Mouse (Mus musculus): ENCODE results near the gene Krt14. TPM values are rescaled to one million over a fixed set of nuclear protein-coding genes. Genes with fewer than 3 reads are reported as not detected.
A peak's percentile ranks its signal among the peaks of the same experiment; 100 is the strongest.

The Krt14 gene
- polyA plus RNA-seq, 1 experiment from 2014 or later, result 30.7 TPM

DNA sequence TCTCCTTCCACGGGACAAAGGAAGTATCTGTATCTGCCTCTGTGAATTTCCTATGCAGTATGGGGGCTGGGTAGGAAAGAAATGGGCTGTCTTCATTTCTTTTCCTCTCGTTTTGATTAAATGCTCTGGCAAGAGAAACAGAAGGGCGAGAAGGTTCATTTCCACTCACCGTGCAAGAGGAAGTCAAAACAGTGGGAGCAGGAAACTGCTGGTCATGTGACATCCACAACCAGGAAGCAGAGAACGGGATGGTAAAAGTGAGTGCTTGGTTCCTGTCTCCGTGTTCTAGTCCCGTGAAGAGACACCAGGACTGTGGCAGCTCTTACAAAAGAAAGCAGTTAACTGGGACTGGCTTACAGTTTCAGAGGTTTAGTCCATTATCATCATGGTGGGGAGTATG lies 25.6 kb downstream of the Krt14 start:
- no peak overlapping the region for H3K4me3 ChIP-seq (ENCODE audit: low read depth, low read length)
- no peaks in the 10 kb centered on the region for H3K9me3 ChIP-seq (replicated peaks; ENCODE audit: control insufficient read depth, low read length)
- no peak for DNase-seq (ENCODE audit: low spot score)
- 77% methylated on average over 7 of the region's 7 CpGs for WGBS
- no peaks in the 10 kb centered on the region for H3K27me3 ChIP-seq (ENCODE audit: control insufficient read depth, insufficient read depth, low read length)
- H3K4me1 ChIP-seq (ENCODE audit: control insufficient read depth, insufficient read depth, low read length), result no peaks in the 10 kb centered on the region
- no peak overlapping the region for H3K4me2 ChIP-seq (ENCODE audit: low read depth, low read length)
- no peak overlapping the region for H3K27ac ChIP-seq (replicated peaks; ENCODE audit: low read depth, low read length)
- no peaks in the 10 kb centered on the region for H3K36me3 ChIP-seq (replicated peaks; ENCODE audit: control insufficient read depth, insufficient read depth, low read depth, low read length)
- no peak for ATAC-seq (replicated peaks; ENCODE audit: insufficient number of reproducible peaks, low FRiP score, low TSS enrichment, low read depth)
- H3K9ac ChIP-seq (replicated peaks; ENCODE audit: low read length), result no peak overlapping the region

DNA sequence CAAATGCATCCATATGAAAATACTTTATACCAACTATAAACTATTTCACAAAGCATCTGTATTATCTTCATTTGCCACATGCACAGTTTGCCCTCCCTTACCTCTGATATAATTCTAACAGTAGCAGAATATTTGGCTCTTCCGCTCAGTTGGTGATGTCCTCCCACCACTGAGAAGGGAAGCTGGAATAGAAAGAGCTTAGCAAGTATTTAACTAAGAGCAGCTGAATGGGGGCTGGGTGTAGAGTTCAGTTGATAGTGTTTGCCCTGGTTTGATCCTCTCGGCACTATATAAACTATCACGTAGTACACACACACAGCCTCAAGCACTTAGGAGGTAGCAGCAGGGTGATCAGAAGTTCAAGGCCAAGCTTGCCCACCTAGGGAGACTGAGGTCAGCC lies 28.1 kb downstream of the Krt14 start:
- no peak overlapping the region for H3K27ac ChIP-seq (replicated peaks; ENCODE audit: low read depth, low read length)
- H3K27me3 ChIP-seq (ENCODE audit: control insufficient read depth, insufficient read depth, low read length), result no peaks in the 10 kb centered on the region
- no peak overlapping the region for H3K4me3 ChIP-seq (ENCODE audit: low read depth, low read length)
- 67% methylated on average over 3 of the region's 3 CpGs for WGBS
- ATAC-seq (replicated peaks; ENCODE audit: insufficient number of reproducible peaks, low FRiP score, low TSS enrichment, low read depth) (no peak), DNase-seq (ENCODE audit: low spot score) (no peak)
- no peaks in the 10 kb centered on the region for H3K36me3 ChIP-seq (replicated peaks; ENCODE audit: control insufficient read depth, insufficient read depth, low read depth, low read length)
- no peak overlapping the region for H3K9ac ChIP-seq (replicated peaks; ENCODE audit: low read length)
- H3K9me3 ChIP-seq (replicated peaks; ENCODE audit: control insufficient read depth, low read length), result no peaks in the 10 kb centered on the region
- H3K4me1 ChIP-seq (ENCODE audit: control insufficient read depth, insufficient read depth, low read length), result no peaks in the 10 kb centered on the region
- H3K4me2 ChIP-seq (ENCODE audit: low read depth, low read length), result no peak overlapping the region

DNA sequence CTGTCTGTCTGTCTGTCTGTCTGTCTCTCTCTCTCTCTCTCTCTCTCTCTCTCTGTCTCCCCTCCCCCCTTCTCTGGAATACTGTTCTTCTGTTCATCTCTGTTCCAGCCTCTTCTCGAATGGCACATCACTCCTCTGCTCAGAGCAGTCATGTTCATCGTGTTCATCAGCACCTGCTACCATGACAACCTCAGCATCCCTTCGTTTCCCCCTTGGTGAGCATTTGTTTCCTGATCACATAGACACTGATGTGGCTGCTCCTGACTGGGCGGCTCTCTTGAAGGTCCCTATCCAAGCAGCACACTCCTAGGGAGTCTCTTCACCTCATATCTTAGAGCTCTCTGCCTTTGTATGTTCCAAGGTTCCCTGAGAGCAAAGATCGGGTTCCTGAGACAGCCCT lies 29.0 kb downstream of the Krt14 start:
- no peak for ATAC-seq (replicated peaks; ENCODE audit: insufficient number of reproducible peaks, low FRiP score, low TSS enrichment, low read depth)
- DNase-seq (ENCODE audit: low spot score), result no peak
- Histone ChIP-seq H3K9me3 (replicated peaks; ENCODE audit: control insufficient read depth, low read length) (no peaks in the 10 kb centered on the region), H3K4me2 (ENCODE audit: low read depth, low read length) (no peak overlapping the region), H3K27ac (replicated peaks; ENCODE audit: low read depth, low read length) (no peak overlapping the region), H3K4me1 (ENCODE audit: control insufficient read depth, insufficient read depth, low read length) (no peaks in the 10 kb centered on the region), H3K36me3 (replicated peaks; ENCODE audit: control insufficient read depth, insufficient read depth, low read depth, low read length) (no peaks in the 10 kb centered on the region), H3K27me3 (ENCODE audit: control insufficient read depth, insufficient read depth, low read length) (no peaks in the 10 kb centered on the region), H3K9ac (replicated peaks; ENCODE audit: low read length) (no peak overlapping the region), H3K4me3 (ENCODE audit: low read depth, low read length) (no peak overlapping the region)
- WGBS, result 74% methylated on average over 5 of the region's 5 CpGs

DNA sequence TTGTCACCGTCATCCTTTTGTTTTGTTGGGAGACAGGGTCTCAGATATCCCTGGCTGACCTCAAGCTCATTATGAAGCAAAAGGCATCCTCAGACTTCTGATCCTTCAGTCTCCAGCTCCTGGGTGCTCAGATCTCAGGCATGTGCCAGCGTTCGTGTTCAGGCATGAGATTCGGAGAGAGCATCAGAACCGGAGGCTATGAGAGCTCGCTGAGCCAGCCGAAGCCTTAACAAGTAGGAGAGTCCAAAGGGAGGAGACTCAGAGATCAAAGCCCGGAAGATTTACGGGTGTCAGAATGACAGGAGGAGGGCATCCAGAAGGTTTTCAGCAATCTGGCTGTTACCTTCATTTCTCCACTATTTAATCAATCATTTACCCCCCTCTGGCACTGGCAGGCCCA lies 30.6 kb downstream of the Krt14 start:
- H3K9me3 ChIP-seq (replicated peaks; ENCODE audit: control insufficient read depth, low read length), result no peaks in the 10 kb centered on the region
- no peaks in the 10 kb centered on the region for H3K4me1 ChIP-seq (ENCODE audit: control insufficient read depth, insufficient read depth, low read length)
- H3K27me3 ChIP-seq (ENCODE audit: control insufficient read depth, insufficient read depth, low read length), result no peaks in the 10 kb centered on the region
- ATAC-seq (replicated peaks; ENCODE audit: insufficient number of reproducible peaks, low FRiP score, low TSS enrichment, low read depth) (no peak), DNase-seq (ENCODE audit: low spot score) (peak; percentile 25)
- no peak overlapping the region for H3K9ac ChIP-seq (replicated peaks; ENCODE audit: low read length)
- H3K36me3 ChIP-seq (replicated peaks; ENCODE audit: control insufficient read depth, insufficient read depth, low read depth, low read length), result no peaks in the 10 kb centered on the region
- no peak overlapping the region for H3K4me2 ChIP-seq (ENCODE audit: low read depth, low read length)
- H3K4me3 ChIP-seq (ENCODE audit: low read depth, low read length), result no peak overlapping the region
- 83% methylated on average over 9 of the region's 9 CpGs for WGBS
- no peak overlapping the region for H3K27ac ChIP-seq (replicated peaks; ENCODE audit: low read depth, low read length)

DNA sequence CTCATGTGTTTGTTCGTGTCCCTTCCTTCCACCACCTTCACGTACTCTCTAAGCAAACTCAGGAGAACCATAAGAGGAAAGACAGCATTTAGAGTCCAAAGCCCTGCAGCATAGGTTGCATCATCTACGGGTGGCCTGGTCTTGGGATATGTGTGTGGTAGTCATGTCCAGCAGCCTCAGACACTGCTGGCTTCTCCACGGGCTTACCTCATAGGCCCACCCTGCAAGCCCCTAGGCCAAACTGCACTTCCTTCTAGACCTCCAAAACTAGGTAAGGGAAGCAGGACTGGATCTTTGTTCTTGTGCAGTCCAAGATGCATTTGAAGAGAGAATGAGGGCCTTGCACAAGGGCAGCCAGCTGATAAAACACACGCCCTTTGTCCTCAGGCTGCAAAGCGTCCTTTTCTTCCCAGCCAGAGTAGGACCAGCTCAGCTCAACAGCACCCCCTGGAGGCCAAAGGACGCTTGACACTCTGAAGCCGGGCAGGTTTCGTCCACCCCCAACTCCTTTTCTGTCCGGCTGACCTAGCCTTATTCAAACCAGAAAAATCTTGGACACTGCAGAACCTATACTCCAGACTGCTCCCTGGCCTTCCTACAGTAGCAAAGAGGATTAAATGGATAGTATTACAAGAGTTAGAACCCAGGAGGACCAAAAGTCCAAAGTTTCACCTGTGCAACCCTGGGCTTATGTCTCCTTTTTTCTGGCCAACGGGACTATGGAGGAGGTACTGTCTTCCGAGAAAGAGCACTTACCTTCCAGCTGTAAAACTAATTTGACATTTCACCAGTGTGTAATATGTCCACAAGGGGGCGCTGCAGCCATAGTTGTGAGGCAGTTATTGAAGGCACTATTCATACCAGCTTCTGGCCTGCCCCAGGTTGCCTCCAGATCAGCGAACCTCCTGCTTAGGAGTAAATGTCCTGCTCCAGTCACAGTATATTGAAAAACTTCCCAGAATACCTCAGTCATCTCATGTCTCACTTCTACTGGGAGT lies 38.3 kb downstream of the Krt14 start:
- H3K4me2 ChIP-seq (ENCODE audit: low read depth, low read length), result no peak overlapping the region
- ATAC-seq (replicated peaks; ENCODE audit: insufficient number of reproducible peaks, low FRiP score, low TSS enrichment, low read depth) (peak; percentile 49; the same call in 1 of the 2 replicates), DNase-seq (ENCODE audit: low spot score) (peak; percentile 84)
- no peaks in the 10 kb centered on the region for H3K36me3 ChIP-seq (replicated peaks; ENCODE audit: control insufficient read depth, insufficient read depth, low read depth, low read length)
- H3K27me3 ChIP-seq (ENCODE audit: control insufficient read depth, insufficient read depth, low read length), result no peaks in the 10 kb centered on the region
- H3K9ac ChIP-seq (replicated peaks; ENCODE audit: low read length), result no peak overlapping the region
- no peak overlapping the region for H3K27ac ChIP-seq (replicated peaks; ENCODE audit: low read depth, low read length)
- H3K4me1 ChIP-seq (ENCODE audit: control insufficient read depth, insufficient read depth, low read length), result no peaks in the 10 kb centered on the region
- H3K4me3 ChIP-seq (ENCODE audit: low read depth, low read length), result no peak overlapping the region
- H3K9me3 ChIP-seq (replicated peaks; ENCODE audit: control insufficient read depth, low read length), result no peaks in the 10 kb centered on the region
- WGBS, result 30% methylated on average over 14 of the region's 14 CpGs

DNA sequence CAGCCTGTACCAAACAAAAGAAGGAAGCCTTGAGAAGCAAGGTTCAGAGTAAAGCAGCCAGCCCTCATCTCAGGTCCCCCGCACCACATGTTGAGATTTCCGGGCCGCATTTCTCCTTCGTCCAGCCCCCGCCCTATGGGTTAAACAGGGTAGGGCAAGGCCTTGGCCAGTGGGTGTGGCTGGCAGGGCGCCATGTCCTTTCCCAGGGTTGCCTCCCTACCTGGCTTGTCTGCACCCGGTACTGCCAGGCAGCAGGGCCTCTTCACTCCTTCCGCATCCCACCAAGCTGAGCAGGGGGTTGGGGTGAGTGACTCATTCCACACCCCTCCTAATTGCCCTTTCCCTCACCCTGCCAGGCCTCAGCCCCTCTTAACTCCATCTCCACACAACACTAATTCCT lies 39.3 kb downstream of the Krt14 start:
- ATAC-seq (replicated peaks; ENCODE audit: insufficient number of reproducible peaks, low FRiP score, low TSS enrichment, low read depth) (no peak), DNase-seq (ENCODE audit: low spot score) (no peak)
- Histone ChIP-seq H3K9ac (replicated peaks; ENCODE audit: low read length) (no peak overlapping the region), H3K9me3 (replicated peaks; ENCODE audit: control insufficient read depth, low read length) (no peaks in the 10 kb centered on the region), H3K36me3 (replicated peaks; ENCODE audit: control insufficient read depth, insufficient read depth, low read depth, low read length) (no peaks in the 10 kb centered on the region), H3K4me2 (ENCODE audit: low read depth, low read length) (no peak overlapping the region), H3K27me3 (ENCODE audit: control insufficient read depth, insufficient read depth, low read length) (no peaks in the 10 kb centered on the region), H3K4me3 (ENCODE audit: low read depth, low read length) (no peak overlapping the region), H3K4me1 (ENCODE audit: control insufficient read depth, insufficient read depth, low read length) (no peaks in the 10 kb centered on the region), H3K27ac (replicated peaks; ENCODE audit: low read depth, low read length) (no peak overlapping the region)
- WGBS, result 74% methylated on average over 8 of the region's 8 CpGs

DNA sequence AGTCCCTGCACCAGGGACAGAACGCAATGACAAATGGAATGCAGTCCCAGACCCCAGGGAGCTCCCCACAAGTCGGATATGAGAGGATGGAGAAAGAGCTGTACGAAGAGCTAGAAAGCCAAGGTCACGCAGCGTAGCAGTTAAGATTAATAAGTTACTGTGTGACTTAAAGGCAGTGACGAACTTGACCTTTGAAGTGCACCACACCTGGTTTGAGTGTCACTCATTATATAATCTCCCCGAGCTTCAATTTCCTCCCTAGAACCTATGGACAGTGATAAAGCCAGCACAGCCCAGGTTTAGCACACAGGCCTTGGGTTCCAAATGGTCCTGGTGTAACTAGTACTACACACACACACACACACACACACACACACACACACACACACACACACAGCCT lies 43.0 kb downstream of the Krt14 start:
- DNase-seq (ENCODE audit: low spot score) (no peak), ATAC-seq (replicated peaks; ENCODE audit: insufficient number of reproducible peaks, low FRiP score, low TSS enrichment, low read depth) (no peak)
- Histone ChIP-seq H3K9me3 (replicated peaks; ENCODE audit: control insufficient read depth, low read length) (no peaks in the 10 kb centered on the region), H3K4me1 (ENCODE audit: control insufficient read depth, insufficient read depth, low read length) (no peaks in the 10 kb centered on the region), H3K9ac (replicated peaks; ENCODE audit: low read length) (no peak overlapping the region), H3K27ac (replicated peaks; ENCODE audit: low read depth, low read length) (no peak overlapping the region), H3K36me3 (replicated peaks; ENCODE audit: control insufficient read depth, insufficient read depth, low read depth, low read length) (no peaks in the 10 kb centered on the region), H3K4me3 (ENCODE audit: low read depth, low read length) (no peak overlapping the region), H3K27me3 (ENCODE audit: control insufficient read depth, insufficient read depth, low read length) (no peaks in the 10 kb centered on the region), H3K4me2 (ENCODE audit: low read depth, low read length) (no peak overlapping the region)
- WGBS, result 55% methylated on average over 7 of the region's 7 CpGs

DNA sequence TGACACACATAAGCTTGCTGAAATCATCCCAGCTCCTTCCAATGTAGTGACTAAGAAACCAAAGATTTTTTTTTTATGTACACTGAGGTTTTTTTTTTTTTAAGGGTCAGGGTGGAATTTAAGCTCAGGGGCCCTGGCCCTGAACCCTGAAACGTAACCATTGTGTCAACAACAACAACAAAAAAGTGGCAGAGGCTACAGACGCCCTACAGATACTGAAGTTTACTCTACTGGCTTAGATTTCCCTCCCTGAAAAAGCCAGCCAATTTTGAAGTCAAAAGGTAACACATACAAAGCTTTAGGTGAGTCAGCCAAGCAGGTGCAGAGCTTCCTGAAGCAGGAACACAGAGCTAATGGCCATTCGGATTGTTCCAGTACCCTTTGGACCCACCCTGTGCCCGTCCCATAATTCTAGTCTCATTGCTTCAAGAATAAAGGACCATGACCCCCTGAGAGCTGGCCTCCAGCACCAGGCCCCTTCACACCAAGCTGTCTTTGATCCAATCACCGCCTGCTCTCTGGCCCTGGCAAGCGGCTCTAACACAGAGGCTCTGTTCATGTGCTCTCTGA lies 49.4 kb downstream of the Krt14 start:
- no peak overlapping the region for H3K4me3 ChIP-seq (ENCODE audit: low read depth, low read length)
- no peak overlapping the region for H3K4me2 ChIP-seq (ENCODE audit: low read depth, low read length)
- no peaks in the 10 kb centered on the region for H3K27me3 ChIP-seq (ENCODE audit: control insufficient read depth, insufficient read depth, low read length)
- H3K36me3 ChIP-seq (replicated peaks; ENCODE audit: control insufficient read depth, insufficient read depth, low read depth, low read length), result no peaks in the 10 kb centered on the region
- WGBS, result 51% methylated on average over 6 of the region's 6 CpGs
- ATAC-seq (replicated peaks; ENCODE audit: insufficient number of reproducible peaks, low FRiP score, low TSS enrichment, low read depth) (no peak), DNase-seq (ENCODE audit: low spot score) (no peak)
- no peaks in the 10 kb centered on the region for H3K4me1 ChIP-seq (ENCODE audit: control insufficient read depth, insufficient read depth, low read length)
- no peak overlapping the region for H3K27ac ChIP-seq (replicated peaks; ENCODE audit: low read depth, low read length)
- no peaks in the 10 kb centered on the region for H3K9me3 ChIP-seq (replicated peaks; ENCODE audit: control insufficient read depth, low read length)
- no peak overlapping the region for H3K9ac ChIP-seq (replicated peaks; ENCODE audit: low read length)

Data from embryonic facial prominence, embryonic 11.5 days (tissue).